10 mouse cellular contexts compared by ENCODE assay signal in the genomic region with DNA sequence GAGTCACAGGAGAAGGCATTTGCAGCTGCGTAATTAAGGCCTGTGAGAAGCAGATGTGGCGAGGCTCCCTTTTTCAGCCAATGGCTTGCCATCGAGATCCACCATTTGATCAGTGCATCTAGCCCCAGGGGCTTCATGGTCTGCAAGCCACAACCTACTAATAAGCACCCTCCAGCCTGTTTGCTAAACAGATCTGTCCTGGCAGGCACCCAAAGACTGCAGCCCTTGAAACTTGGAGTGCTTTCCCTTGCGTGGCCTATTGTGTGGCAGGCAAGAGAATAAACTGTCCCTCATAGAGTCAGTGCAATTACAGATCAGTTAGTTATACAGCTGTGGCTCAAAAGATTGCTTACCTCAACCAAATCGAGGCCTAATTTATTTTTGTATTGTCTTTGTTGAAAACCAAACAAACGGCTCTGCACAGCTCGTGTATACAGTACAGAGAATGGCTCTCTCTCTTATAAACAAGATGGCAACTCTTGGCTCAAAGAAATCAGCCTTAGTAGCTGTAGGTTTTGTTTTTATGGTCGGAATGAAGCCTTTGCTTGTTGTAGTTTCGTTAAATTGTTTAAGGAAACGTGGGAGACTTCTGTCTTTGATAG.
A peak's percentile ranks its signal among the peaks of the same experiment; 100 is the strongest.
DNase-seq lines count a peak whose midpoint lies in the region; ATAC-seq and TF ChIP-seq lines count a peak whose summit lies in the region.
"Had no signal": no experiment of that assay in that cellular context is flagged by ENCODE, and none has a peak within 500 bp of the region (broad histone marks: within the 10 kb centered on the region; RNA-seq: fewer than 3 reads in every experiment).

No protein-coding gene starts in this region.

- WGBS in lung, embryonic 14.5 days = 46% methylated on average over 10 of the region's 10 CpGs
- 65% methylated on average over 10 of the region's 10 CpGs for WGBS in embryonic facial prominence, embryonic 10.5 days
- 52% methylated on average over 10 of the region's 10 CpGs for WGBS in hindbrain, embryonic 16.5 days
- WGBS in kidney, embryonic 15.5 days = 71% methylated on average over 10 of the region's 10 CpGs

- no peak overlapping the region for H3K4me2 ChIP-seq in lung, embryonic 14.5 days
- H3K4me2 ChIP-seq in hindbrain, embryonic 16.5 days (ENCODE audit: low read length) = no peak overlapping the region
- no peak overlapping the region for H3K4me2 ChIP-seq in kidney, embryonic 15.5 days

- no peaks in the 10 kb centered on the region for H3K4me1 ChIP-seq in lung, embryonic 14.5 days (ENCODE audit: insufficient read depth)
- peaks cover 6% of the 10 kb centered on the region for H3K4me1 ChIP-seq in embryonic facial prominence, embryonic 10.5 days
- H3K4me1 ChIP-seq in hindbrain, embryonic 16.5 days (ENCODE audit: control insufficient read depth, insufficient read depth, low read depth, low read length) = no peaks in the 10 kb centered on the region
- H3K4me1 ChIP-seq in kidney, embryonic 15.5 days = no peaks in the 10 kb centered on the region

- H3K27ac ChIP-seq in lung, embryonic 14.5 days (ENCODE audit: low read depth) = no peak overlapping the region
- H3K27ac ChIP-seq in embryonic facial prominence, embryonic 10.5 days (replicated peaks) = no peak overlapping the region
- H3K27ac ChIP-seq in hindbrain, embryonic 16.5 days (ENCODE audit: low read depth, low read length) = no peak overlapping the region
- H3K27ac ChIP-seq in kidney, embryonic 15.5 days = no peak overlapping the region
- H3K27ac ChIP-seq: left cerebral cortex, adult 2 months had no signal

- DNase-seq in lung, embryonic 14.5 days = peak; percentile 74
- no peak for DNase-seq in lung, postnatal 25 days (ENCODE audit: low spot score)
- DNase-seq in adrenal gland, postnatal 10 days = peak; percentile 7
- peak; percentile 15 for DNase-seq in embryonic facial prominence, embryonic 10.5 days (ENCODE audit: low spot score)
- DNase-seq in layer of hippocampus, postnatal 36 days = no peak
- DNase-seq: gastrocnemius, postnatal 14 days; liver, postnatal 0 days had no signal

- no peak overlapping the region for H3K4me3 ChIP-seq in lung, embryonic 14.5 days (ENCODE audit: low read depth, low read length)
- no peak overlapping the region for H3K4me3 ChIP-seq in embryonic facial prominence, embryonic 10.5 days
- H3K4me3 ChIP-seq in hindbrain, embryonic 16.5 days (ENCODE audit: low read length) = no peak overlapping the region
- H3K4me3 ChIP-seq in kidney, embryonic 15.5 days (replicated peaks) = no peak overlapping the region
- H3K4me3 ChIP-seq: left cerebral cortex, adult 2 months had no signal

- H3K9me3 ChIP-seq in lung, embryonic 14.5 days (ENCODE audit: low read depth, low read length) = no peaks in the 10 kb centered on the region
- no peaks in the 10 kb centered on the region for H3K9me3 ChIP-seq in embryonic facial prominence, embryonic 10.5 days
- H3K9me3 ChIP-seq in hindbrain, embryonic 16.5 days (ENCODE audit: control insufficient read depth, low read length) = no peaks in the 10 kb centered on the region
- H3K9me3 ChIP-seq in kidney, embryonic 15.5 days (replicated peaks) = no peaks in the 10 kb centered on the region

- H3K9ac ChIP-seq in lung, embryonic 14.5 days = no peak overlapping the region
- no peak overlapping the region for H3K9ac ChIP-seq in hindbrain, embryonic 16.5 days (ENCODE audit: low read depth, low read length)
- no peak overlapping the region for H3K9ac ChIP-seq in kidney, embryonic 15.5 days
- H3K9ac ChIP-seq: liver, postnatal 0 days had no signal

- no peaks in the 10 kb centered on the region for H3K27me3 ChIP-seq in lung, embryonic 14.5 days (ENCODE audit: insufficient read depth, low read length)
- no peaks in the 10 kb centered on the region for H3K27me3 ChIP-seq in embryonic facial prominence, embryonic 10.5 days (replicated peaks; ENCODE audit: low read depth, poor library complexity, severe bottlenecking)
- no peaks in the 10 kb centered on the region for H3K27me3 ChIP-seq in hindbrain, embryonic 16.5 days (replicated peaks; ENCODE audit: control insufficient read depth, insufficient read depth, low read length)
- H3K27me3 ChIP-seq in kidney, embryonic 15.5 days = no peaks in the 10 kb centered on the region

- H3K36me3 ChIP-seq in lung, embryonic 14.5 days (ENCODE audit: insufficient read depth) = no peaks in the 10 kb centered on the region
- no peaks in the 10 kb centered on the region for H3K36me3 ChIP-seq in embryonic facial prominence, embryonic 10.5 days (replicated peaks)
- no peaks in the 10 kb centered on the region for H3K36me3 ChIP-seq in hindbrain, embryonic 16.5 days (ENCODE audit: control insufficient read depth, insufficient read depth, low read length)
- no peaks in the 10 kb centered on the region for H3K36me3 ChIP-seq in kidney, embryonic 15.5 days

- TF ChIP-seq CTCF in lung, embryonic 14.5 days (IDR thresholded peaks at IDR 0.05; ENCODE audit: low read depth) = no peak

- 0 out of 2 replicates have a peak, but pooled peaks have one; percentile 24 for ATAC-seq in lung, embryonic 14.5 days (ENCODE audit: insufficient read depth)
- peak; percentile 54; the same call in 1 of the 2 replicates for ATAC-seq in hindbrain, embryonic 16.5 days
- no peak for ATAC-seq in kidney, embryonic 15.5 days (replicated peaks; ENCODE audit: low FRiP score)
- ATAC-seq: liver, postnatal 0 days had no signal

Comparison
In these comparisons a context has a peak if more than half of its experiments do, and no peak if none do; other contexts are left out.
1. DNase-seq: peak in lung, embryonic 14.5 days (single experiment), adrenal gland, postnatal 10 days (single experiment) and embryonic facial prominence, embryonic 10.5 days (single experiment); none in lung, postnatal 25 days (single experiment) and layer of hippocampus, postnatal 36 days (0 of 2).